Mouse (Mus musculus) bone marrow macrophage, adult 2 months (primary cell): ENCODE measurements around the gene AW011738.

Experiments used
- CTCF ChIP-seq: IDR thresholded peaks from 2 replicates; pipeline ENCODE4 v1.5.1; 2012; ENCODE audit warnings: low read depth, mild to moderate bottlenecking, low read length, moderate library complexity
- POLR2A ChIP-seq: IDR thresholded peaks from 2 replicates; pipeline ENCODE4 v1.6.1; 2012; ENCODE audit warnings: mild to moderate bottlenecking, low read depth, low read length, borderline replicate concordance

DNA sequence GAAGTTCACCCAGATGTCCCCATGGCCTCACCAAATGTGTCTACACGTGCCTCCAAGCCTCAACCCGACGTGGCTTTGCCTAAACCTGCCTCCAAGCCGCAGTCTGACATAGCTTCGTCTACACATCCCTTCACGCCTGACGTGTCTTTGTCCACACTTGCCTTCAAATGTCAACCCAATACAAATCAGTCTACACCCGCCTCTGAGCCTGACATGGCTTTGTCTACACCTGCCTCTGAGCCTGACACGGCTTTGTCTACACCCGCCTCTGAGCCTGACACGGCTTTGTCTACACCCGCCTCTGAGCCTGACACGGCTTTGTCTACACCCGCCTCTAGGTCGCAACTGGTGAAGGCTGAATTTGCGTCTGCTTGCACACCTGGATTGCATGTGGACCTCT is 14.7 kb downstream of the AW011738 start:
- TF ChIP-seq POLR2A (no peak), CTCF (no peak)
